Mouse (Mus musculus) intestine, postnatal 0 days (tissue): ENCODE measurements around the gene Farp1. TPM values are rescaled to one million over a fixed set of nuclear protein-coding genes. Genes with fewer than 3 reads are reported as not detected.

Source experiments
- ATAC-seq: fragments of 200-750 bp; cut with Nextera tagmentation; 2 replicates; pipeline ENCODE4 v1.8.0; 2017; ENCODE audit warnings: mild to moderate bottlenecking, moderate TSS enrichment, moderate library complexity
- H3K27ac ChIP-seq: fragments of 300-500 bp; sonication (generic); 2 replicates; pipeline ENCODE4 v1.5.1; 2014; ENCODE audit warnings: mild to moderate bottlenecking, low read depth, low read length, moderate library complexity
- H3K27me3 ChIP-seq: fragments of 300-500 bp; sonication (generic); replicated peaks from 2 replicates; pipeline ENCODE4 v1.6.1; 2014; ENCODE audit warnings: low read length, mixed read lengths; ENCODE audit not compliant: control insufficient read depth, insufficient read depth
- H3K36me3 ChIP-seq: fragments of 300-500 bp; sonication (generic); 2 replicates; pipeline ENCODE4 v1.6.1; 2014; ENCODE audit warnings: mild to moderate bottlenecking, moderate library complexity; ENCODE audit not compliant: control insufficient read depth, insufficient read depth
- H3K4me1 ChIP-seq: fragments of 300-500 bp; sonication (generic); replicated peaks from 2 replicates; pipeline ENCODE4 v1.6.1; 2014; ENCODE audit warnings: antibody characterized with exemption, low read length, mixed read lengths; ENCODE audit not compliant: control insufficient read depth, insufficient read depth
- H3K4me2 ChIP-seq: fragments of 300-500 bp; sonication (generic); replicated peaks from 2 replicates; pipeline ENCODE4 v1.6.1; 2014; ENCODE audit warnings: low read depth, mild to moderate bottlenecking, moderate library complexity
- H3K4me3 ChIP-seq: fragments of 300-500 bp; sonication (generic); 2 replicates; pipeline ENCODE4 v1.5.1; 2014; ENCODE audit warnings: low read depth, low read length
- H3K9ac ChIP-seq: fragments of 300-500 bp; sonication (generic); 2 replicates; pipeline ENCODE4 v1.6.1; 2014; ENCODE audit warnings: mild to moderate bottlenecking, low read depth, low read length
- H3K9me3 ChIP-seq: fragments of 300-500 bp; sonication (generic); 2 replicates; pipeline ENCODE4 v1.6.1; 2016; ENCODE audit warnings: mixed run types; ENCODE audit not compliant: control insufficient read depth
- CTCF ChIP-seq: sonication (generic); IDR thresholded peaks from 2 replicates; pipeline ENCODE4 v1.5.1; 2016; ENCODE audit warnings: low read depth, mild to moderate bottlenecking, control low read depth, antibody characterized with exemption, moderate library complexity
- WGBS: fragments of 180-500 bp; shearing (Covaris S2); extraction: QIAGEN DNeasy Blood & Tissue Kit; methylation state at CpG from one replicate; pipeline ENCODE4 v1.1.7; 2014; 5-methylcytosine and 5-hydroxymethylcytosine counted together
- polyA plus RNA-seq: library from polyadenylated mRNA; unstranded; fragments of >200 nt; fragmentation: Nextera tagmentation; extraction: Ambion mirVana; gene quantifications from 2 replicates; pipeline ENCODE4 v1.2.1, GENCODE M21; 2015

The Farp1 gene
- polyA plus RNA-seq, 1 experiment from 2014 or later, result 4.9 TPM

GRCm38 (mm10) chr14:121328878-121329277, 293.9 kb downstream of the Farp1 start:
- no peak for ATAC-seq
- H3K9me3 ChIP-seq, result no peaks in the 10 kb centered on the region

GRCm38 (mm10) chr14:121329401-121330089, 294.5 kb downstream of the Farp1 start:
- no peak overlapping the region; the same call in 1 of the 2 replicates for H3K27ac ChIP-seq
- no peaks in the 10 kb centered on the region; the same call in 1 of the 2 replicates for H3K4me1 ChIP-seq
- no peaks in the 10 kb centered on the region for H3K27me3 ChIP-seq
- H3K9ac ChIP-seq, result no peak overlapping the region
- TF ChIP-seq CTCF, result no peak
- no peak overlapping the region for H3K4me2 ChIP-seq
- no peak overlapping the region for H3K4me3 ChIP-seq
- ATAC-seq, result no peak
- WGBS, result 61% methylated on average over 5 of the region's 5 CpGs
- no peaks in the 10 kb centered on the region for H3K36me3 ChIP-seq
- no peaks in the 10 kb centered on the region for H3K9me3 ChIP-seq

More at GRCm38 (mm10) chr14:121328878-121329277, 293.9 kb downstream of the Farp1 start:
- Histone ChIP-seq H3K4me2 (no peak overlapping the region), H3K36me3 (no peaks in the 10 kb centered on the region), H3K4me3 (no peak overlapping the region), H3K27me3 (no peaks in the 10 kb centered on the region), H3K27ac (no peak overlapping the region), H3K9ac (no peak overlapping the region), H3K4me1 (no peaks in the 10 kb centered on the region; the same call in 1 of the 2 replicates)
- TF ChIP-seq CTCF, result no peak
- WGBS, result 67% methylated on average over 5 of the region's 5 CpGs

GRCm38 (mm10) chr14:121330090-121330408, 295.0 kb downstream of the Farp1 start:
- Histone ChIP-seq H3K9me3 (no peaks in the 10 kb centered on the region), H3K4me1 (no peaks in the 10 kb centered on the region; the same call in 1 of the 2 replicates), H3K9ac (no peak overlapping the region), H3K4me3 (no peak overlapping the region), H3K4me2 (no peak overlapping the region), H3K27me3 (no peaks in the 10 kb centered on the region), H3K27ac (no peak overlapping the region), H3K36me3 (0 out of 2 replicates have a peak, but pooled peaks cover under 1% of the 10 kb centered on the region)
- WGBS, result 70% methylated on average over 3 of the region's 3 CpGs
- no peak for ATAC-seq
- no peak for TF ChIP-seq CTCF

Other genes starting within 250 kb of the Farp1 start
- 21.2 and 21.9 TPM in 2 replicates for gene Ipo5, start 124.0 kb upstream of the Farp1 start, polyA plus RNA-seq